Mouse (Mus musculus) right cerebral cortex, postnatal 14 days (tissue): ENCODE measurements at regions not wholly inside any gene's neighbourhood (a gene's known extent, or its start where the extent isn't known, plus 50 kb on each side); places are given as distances from the start of the nearest gene placed in this dataset.

Experiments
- DNase-seq: peaks from one replicate; pipeline ENCODE4 v3.0.0; 2022

GRCm38 (mm10) chr11:117036977-117037376 is 78.0 kb upstream of the Sec14l1 start:
- DNase-seq = no peak

- DNase-seq = no peak
Observed at GRCm38 (mm10) chr11:117038282-117039106, 76.5 kb upstream of the Sec14l1 start.

DNA sequence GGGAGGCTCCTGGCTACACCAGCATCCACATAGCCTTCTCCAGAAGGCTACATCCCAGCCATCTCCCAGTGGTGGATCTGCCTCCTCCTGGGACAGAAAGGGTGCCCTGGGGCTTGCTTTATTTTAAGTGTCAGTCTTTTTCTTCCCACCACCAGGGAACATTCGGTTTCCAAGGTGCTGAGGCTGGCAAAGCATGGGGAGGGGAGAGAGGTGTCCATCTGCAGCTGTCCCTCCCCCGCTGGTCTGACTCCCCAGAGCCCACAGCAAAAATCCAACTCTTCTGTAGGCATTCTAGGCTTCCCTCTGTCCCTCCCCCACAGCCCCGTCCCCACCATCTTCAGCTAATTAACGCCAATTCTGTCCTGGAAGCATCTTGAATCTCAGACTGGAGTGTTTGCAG is 74.1 kb upstream of the Sec14l1 start:
- no peak for DNase-seq

DNA sequence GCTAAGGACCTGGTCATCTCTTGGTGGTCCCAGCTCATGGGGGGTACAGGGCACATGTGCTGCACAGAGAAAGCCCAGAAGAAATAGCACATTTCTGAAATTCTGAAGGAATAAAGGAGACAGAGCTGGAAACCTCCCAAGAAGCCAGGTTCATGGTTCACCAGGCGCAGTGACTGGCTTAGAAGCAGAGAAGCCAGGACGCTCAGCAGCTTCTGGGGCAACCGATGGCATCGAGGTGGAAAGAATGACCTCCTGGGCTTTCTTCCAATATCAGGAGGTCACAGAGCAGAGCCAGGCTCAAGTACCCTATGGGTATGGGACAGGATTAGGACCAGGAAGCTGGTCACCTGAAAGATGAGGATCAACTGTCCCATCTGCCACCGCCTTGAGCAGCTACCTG is 72.6 kb upstream of the Sec14l1 start:
- no peak for DNase-seq

DNA sequence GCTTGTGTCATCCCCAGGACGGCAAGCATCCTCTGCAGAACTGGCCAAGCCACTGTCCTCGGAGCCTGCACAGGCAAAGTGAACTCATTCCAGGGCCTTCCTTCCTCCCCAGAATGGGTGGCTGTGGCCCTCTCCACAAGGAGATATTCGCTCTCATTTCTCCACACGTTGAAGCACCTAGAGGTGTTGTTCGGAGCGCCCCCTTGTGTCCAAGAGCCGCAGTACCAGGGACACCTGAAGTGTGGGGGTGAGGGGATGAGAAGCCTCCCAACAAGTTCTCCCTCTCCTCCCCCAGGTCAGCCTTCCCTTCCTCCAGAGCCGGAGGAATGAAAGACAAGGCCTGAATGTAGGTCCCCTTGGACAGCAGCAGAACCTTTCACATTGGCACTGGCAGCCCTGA is 71.4 kb upstream of the Sec14l1 start:
- peak; percentile 84 for DNase-seq

GRCm38 (mm10) chr11:117044731-117045130 is 70.2 kb upstream of the Sec14l1 start:
- DNase-seq = no peak

GRCm38 (mm10) chr11:117046636-117047035 is 68.3 kb upstream of the Sec14l1 start:
- DNase-seq = no peak

DNA sequence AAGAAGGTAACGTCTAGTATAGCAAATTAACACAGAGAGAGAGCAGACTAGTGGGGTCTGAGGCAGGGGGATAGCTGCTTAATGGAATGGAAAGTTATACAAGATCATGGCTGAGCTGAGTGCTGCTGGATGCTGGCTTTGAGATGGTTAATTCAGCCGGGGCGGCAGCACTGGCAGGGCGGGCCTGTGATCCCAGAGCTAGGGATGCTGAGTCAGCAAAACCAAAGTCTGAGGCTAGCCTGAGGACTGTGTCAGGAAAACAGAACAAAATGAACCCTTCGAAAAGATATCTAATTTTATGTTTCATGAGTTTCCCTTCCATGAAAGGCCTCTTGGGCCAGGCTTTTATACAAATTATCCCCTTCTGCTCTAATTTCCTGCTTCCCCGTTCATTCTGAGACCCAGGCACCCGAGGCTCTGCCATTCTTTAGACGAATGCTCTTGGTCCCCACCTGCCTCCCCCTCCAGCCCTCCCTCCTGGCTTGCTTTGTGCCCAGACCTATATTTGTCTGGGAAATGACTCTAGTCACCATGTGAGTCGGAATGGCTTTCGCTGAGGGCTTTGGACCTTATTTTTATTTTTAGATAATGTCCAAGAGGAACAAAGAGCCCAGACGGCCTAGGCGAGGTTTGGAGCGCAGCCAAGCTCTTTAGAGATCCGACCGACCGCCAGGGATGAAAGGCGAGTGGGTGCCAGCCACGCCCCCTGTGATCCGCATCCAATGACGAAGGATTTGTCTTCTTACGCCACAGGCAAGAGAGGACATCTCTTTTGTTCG is 67.6 kb upstream of the Sec14l1 start:
- peak; percentile 60 for DNase-seq

- DNase-seq = no peak
Observed at GRCm38 (mm10) chr11:117048911-117049310, 66.1 kb upstream of the Sec14l1 start.

DNA sequence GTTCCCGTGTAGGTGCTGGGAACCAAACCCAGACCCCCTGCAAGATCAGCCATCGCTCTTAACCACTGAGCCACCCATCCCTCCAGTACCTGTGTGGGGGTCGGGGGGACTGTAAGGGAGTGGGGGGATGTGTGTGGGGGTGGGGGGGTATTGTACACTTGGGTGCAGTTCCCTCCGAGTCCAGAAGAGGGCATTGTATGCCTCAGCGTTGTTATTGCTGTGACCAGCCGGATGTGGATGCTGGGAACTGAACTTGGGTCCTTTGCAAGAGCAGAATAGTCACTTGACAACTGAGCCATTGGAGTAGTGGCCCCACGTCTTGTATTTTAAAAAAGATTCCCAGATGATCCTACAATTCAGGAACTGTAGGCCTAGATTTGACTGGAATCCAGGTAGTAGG is 64.2 kb upstream of the Sec14l1 start:
- DNase-seq = no peak

DNA sequence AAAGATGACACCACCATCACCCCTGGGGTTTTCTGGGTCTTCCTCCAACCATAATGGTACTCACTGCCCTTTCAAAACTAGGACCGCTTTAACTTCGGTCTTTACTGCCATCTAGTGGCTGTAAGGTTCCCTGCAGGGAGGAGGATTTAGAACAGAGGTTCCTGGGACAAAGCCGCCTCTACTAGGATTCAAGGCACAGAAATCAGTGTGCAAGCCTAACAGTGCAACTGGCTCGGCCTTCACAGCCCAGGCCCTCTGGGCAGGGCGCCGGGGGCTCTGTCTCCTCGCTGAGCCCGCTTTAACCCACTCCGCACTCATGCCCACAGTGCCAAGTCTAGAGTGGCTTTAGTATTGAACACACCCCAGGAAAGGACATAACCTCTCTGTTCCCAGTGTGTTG is 58.0 kb upstream of the Sec14l1 start:
- peak; percentile 61 for DNase-seq

GRCm38 (mm10) chr11:117057451-117057850 is 57.5 kb upstream of the Sec14l1 start:
- peak; percentile 50 for DNase-seq

- no peak for DNase-seq
Observed at GRCm38 (mm10) chr11:117059120-117059519, 55.8 kb upstream of the Sec14l1 start.

DNA sequence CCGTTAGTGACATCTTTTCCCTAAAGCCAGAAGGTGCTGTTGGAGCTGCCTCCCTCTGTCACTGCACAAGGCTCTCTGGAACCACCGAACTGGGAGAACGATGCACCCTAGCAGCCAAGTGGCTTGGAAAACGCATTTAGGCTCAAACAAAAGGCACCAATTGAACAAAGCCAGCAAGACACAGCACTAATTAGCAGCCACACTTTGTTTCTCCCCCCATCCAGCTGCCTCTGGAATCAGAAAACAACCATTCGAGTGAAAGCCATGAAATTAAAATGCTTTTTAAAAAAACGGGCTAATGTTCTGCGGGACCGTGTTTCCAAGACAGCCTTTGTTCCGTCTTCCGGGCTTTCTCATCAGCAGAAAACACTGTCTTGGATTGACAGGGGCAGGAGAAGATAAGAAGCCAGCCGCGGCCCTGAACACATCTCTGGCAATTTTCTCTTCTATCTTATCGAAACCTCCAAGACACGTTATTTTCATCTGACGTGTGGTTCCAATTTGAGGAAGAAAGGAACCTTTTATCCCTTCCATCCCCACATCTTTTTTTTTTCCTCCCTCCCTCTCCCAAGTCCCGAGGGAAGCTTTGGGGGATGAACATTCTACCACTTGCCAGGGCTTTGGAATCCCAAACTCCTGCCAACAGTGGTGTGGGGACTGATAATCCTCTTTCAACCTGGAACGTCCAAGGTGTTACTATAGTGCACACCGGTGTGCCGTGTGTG is 54.8 kb upstream of the Sec14l1 start:
- no peak for DNase-seq

DNA sequence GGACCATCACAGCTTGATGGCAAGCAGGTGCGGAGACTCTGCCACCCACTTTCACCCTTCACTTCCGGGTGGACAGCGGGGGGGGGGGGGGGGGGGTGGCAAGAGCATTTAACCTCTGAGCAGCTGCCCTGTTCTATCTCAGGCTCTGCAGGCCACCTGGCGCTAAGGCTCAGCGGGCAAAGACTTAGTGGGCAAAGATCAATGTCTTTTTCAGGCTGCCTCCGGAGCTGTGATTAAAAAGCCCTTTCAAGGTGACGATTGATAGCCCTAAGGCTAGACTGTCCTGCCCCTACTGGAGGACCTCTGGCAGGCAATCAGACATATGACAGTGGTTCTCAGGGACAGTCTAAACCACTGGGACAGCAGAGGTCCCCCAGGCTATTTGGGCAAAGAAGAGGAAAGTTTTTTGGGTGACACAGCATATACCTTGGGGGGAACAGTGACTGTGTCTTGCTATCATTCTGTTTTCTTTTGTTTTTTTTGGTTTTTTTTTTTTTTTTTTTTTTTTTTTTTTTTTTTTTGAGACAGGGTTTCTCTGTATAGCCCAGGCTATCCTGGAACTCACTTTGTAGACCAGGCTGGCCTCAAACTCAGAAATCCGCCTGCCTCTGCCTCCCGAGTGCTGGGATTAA is 54.1 kb upstream of the Sec14l1 start:
- DNase-seq = no peak

DNA sequence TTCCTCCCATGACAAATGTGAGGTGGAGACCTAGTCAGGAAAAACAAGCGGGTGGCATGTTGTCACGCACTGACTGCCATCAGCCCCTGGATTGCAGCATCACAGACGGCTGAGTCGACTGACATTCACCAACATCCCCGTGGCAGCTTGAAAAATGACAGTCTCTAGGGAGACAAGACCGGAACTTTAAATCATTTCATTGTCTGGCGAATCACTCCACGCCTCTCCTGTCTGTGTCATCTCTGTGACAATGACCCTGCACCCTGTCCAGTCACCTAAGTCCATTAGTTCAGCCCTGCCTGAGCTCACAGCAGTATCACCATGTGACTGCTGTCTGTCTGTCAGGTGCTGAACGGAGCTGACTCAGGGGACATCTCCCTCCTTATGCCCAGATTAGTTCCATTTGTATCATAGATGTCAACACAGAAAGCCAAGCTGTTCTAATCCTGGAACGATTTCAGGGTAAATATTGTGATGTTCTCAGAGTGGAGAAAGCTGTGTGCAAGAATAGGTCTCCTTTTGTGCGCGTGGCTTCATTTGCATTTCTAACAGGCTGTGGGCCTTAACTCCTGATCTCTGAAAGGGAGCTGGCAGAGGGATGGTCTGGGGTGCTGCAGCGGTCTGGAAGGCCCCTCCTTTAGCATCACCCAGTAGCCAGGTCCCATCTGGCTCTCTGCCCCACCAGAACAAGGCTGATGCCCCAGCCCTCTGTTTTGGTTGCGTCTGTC is 52.0 kb upstream of the Sec14l1 start:
- DNase-seq = no peak
